Mouse (Mus musculus): Measurements from ENCODE around the gene Bax. TPM values are rescaled to one million over a fixed set of nuclear protein-coding genes. Genes with fewer than 3 reads are reported as not detected.

Bax gene
- total and polyA plus RNA-seq, 3 experiments: 87.2 to 342 (median 93.1) TPM

GRCm38 (mm10) chr7:45434203-45435015 lies 32.3 kb downstream of the Bax start, which contains the start of gene Gys1:
TSS of gene Gys1 (plus strand) at chr7:45434844.
- TF ChIP-seq CTCF (IDR thresholded peaks at IDR 0.05; ENCODE audit: low read depth, low read length) (peak; percentile 87), GATA2 (IDR thresholded peaks at IDR 0.05; ENCODE audit: borderline replicate concordance, low read depth, low read length) (no peak)
- ATAC-seq (ENCODE audit: extremely low read depth, insufficient number of reproducible peaks, low FRiP score, poor library complexity, severe bottlenecking): peak; percentile 93
- Histone ChIP-seq H3K27me3 (ENCODE audit: insufficient read depth, low read length) (no peaks in the 10 kb centered on the region), H3K36me3 (replicated peaks) (peaks cover 72% of the 10 kb centered on the region), H3K4me1 (ENCODE audit: insufficient read depth, low read depth, low read length) (peaks cover 77% of the 10 kb centered on the region), H3K4me3 (ENCODE audit: low read depth, low read length) (peak within 1 kb of the TSS; percentile 73), H3K9me3 (replicated peaks) (no peaks in the 10 kb centered on the region)
- DNase-seq (ENCODE audit: low spot score): peak; percentile 95

DNA sequence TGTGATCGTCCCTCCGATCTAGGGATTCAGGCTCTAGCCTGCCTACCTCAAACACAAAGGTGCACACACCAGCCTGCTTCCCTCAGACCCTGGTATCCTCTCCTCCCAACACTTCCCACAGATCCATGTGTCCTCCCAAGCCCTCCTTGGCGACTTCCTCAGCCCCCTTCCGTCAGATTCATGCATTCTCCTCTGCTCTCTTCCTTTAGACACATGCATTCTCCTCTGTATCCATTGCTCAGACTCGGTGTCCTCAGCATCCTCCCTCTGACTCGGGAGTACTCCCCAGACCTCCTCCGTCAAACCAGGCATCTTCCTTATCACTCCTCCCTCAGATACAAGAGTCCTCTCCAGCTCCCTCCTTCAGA lies 32.9 kb downstream of the Bax start:
- H3K4me1 ChIP-seq (ENCODE audit: insufficient read depth, low read depth, low read length): peaks cover 81% of the 10 kb centered on the region
- TF ChIP-seq CTCF (IDR thresholded peaks at IDR 0.05; ENCODE audit: low read depth, low read length): no peak
- no peak for TF ChIP-seq GATA2 (IDR thresholded peaks at IDR 0.05; ENCODE audit: borderline replicate concordance, low read depth, low read length)
- TF ChIP-seq TAL1 (conservative IDR thresholded peaks at IDR 0.05; ENCODE audit: low read depth, low read length): no peak
- TF ChIP-seq POLR2AphosphoS5 (IDR thresholded peaks at IDR 0.05; ENCODE audit: insufficient replicate concordance, low read depth, low read length): no peak
- no peak for TF ChIP-seq GATA1 (IDR thresholded peaks at IDR 0.05; ENCODE audit: borderline replicate concordance, low read length)
- peak overlapping the region; percentile 73 for H3K4me3 ChIP-seq (ENCODE audit: low read depth, low read length)
- DNase-seq (ENCODE audit: low spot score): no peak
- H3K36me3 ChIP-seq (replicated peaks): peaks cover 74% of the 10 kb centered on the region
- no peaks in the 10 kb centered on the region for H3K9me3 ChIP-seq (replicated peaks)
- ATAC-seq (ENCODE audit: extremely low read depth, insufficient number of reproducible peaks, low FRiP score, poor library complexity, severe bottlenecking): no peak
- no peaks in the 10 kb centered on the region for H3K27me3 ChIP-seq (ENCODE audit: insufficient read depth, low read length)

GRCm38 (mm10) chr7:45426556-45426955 lies 40.1 kb downstream of the Bax start:
- H3K4me1 ChIP-seq (ENCODE audit: insufficient read depth, low read depth, low read length): peaks cover 57% of the 10 kb centered on the region
- TF ChIP-seq CTCF (IDR thresholded peaks at IDR 0.05; ENCODE audit: low read depth, low read length) (no peak), TAL1 (conservative IDR thresholded peaks at IDR 0.05; ENCODE audit: low read depth, low read length) (no peak), POLR2AphosphoS5 (IDR thresholded peaks at IDR 0.05; ENCODE audit: insufficient replicate concordance, low read depth, low read length) (no peak), GATA2 (IDR thresholded peaks at IDR 0.05; ENCODE audit: borderline replicate concordance, low read depth, low read length) (no peak), GATA1 (IDR thresholded peaks at IDR 0.05; ENCODE audit: borderline replicate concordance, low read length) (no peak)
- DNase-seq (ENCODE audit: low spot score) (no peak), ATAC-seq (ENCODE audit: extremely low read depth, insufficient number of reproducible peaks, low FRiP score, poor library complexity, severe bottlenecking) (no peak)
- H3K9me3 ChIP-seq (replicated peaks): no peaks in the 10 kb centered on the region
- peaks cover 99% of the 10 kb centered on the region for H3K36me3 ChIP-seq (replicated peaks)
- no peaks in the 10 kb centered on the region for H3K27me3 ChIP-seq (ENCODE audit: insufficient read depth, low read length)
- H3K4me3 ChIP-seq (ENCODE audit: low read depth, low read length): no peak overlapping the region

GRCm38 (mm10) chr7:45421194-45421593 lies 45.5 kb downstream of the Bax start:
- TF ChIP-seq CTCF (IDR thresholded peaks at IDR 0.05; ENCODE audit: low read depth, low read length) (no peak), GATA2 (IDR thresholded peaks at IDR 0.05; ENCODE audit: borderline replicate concordance, low read depth, low read length) (no peak)
- Histone ChIP-seq H3K4me1 (ENCODE audit: insufficient read depth, low read depth, low read length) (peaks cover 36% of the 10 kb centered on the region), H3K27me3 (ENCODE audit: insufficient read depth, low read length) (peaks cover 23% of the 10 kb centered on the region), H3K4me3 (ENCODE audit: low read depth, low read length) (no peak overlapping the region), H3K9me3 (replicated peaks) (no peaks in the 10 kb centered on the region), H3K36me3 (replicated peaks) (peaks cover 69% of the 10 kb centered on the region)
- no peak for DNase-seq (ENCODE audit: low spot score)
- no peak for ATAC-seq (ENCODE audit: extremely low read depth, insufficient number of reproducible peaks, low FRiP score, poor library complexity, severe bottlenecking)

DNA sequence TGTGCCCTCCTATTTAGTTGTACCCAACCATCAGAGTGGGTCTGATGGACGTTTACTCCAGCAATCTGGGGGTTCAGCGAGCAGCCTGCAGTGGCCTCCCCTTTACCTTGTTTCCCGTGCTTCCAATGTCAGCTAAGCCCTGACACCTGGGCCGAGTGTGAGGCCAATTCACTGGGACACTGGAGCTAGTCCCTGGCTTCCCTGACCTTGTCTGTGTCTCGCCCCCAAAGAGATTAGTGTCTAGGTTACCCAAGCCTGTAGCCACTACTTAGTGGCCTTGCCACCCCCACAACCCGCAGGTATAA lies 46.1 kb downstream of the Bax start, which contains the start of gene Lhb:
Gene Lhb, plus strand, starts transcription at position 206 of the 305 bp plus-strand sequence.
- no peak within 1 kb of the TSS for H3K4me3 ChIP-seq (ENCODE audit: low read depth, low read length)
- TF ChIP-seq GATA2 (IDR thresholded peaks at IDR 0.05; ENCODE audit: borderline replicate concordance, low read depth, low read length) (no peak), POLR2AphosphoS5 (IDR thresholded peaks at IDR 0.05; ENCODE audit: insufficient replicate concordance, low read depth, low read length) (no peak), TAL1 (conservative IDR thresholded peaks at IDR 0.05; ENCODE audit: low read depth, low read length) (no peak), GATA1 (IDR thresholded peaks at IDR 0.05; ENCODE audit: borderline replicate concordance, low read length) (no peak), CTCF (IDR thresholded peaks at IDR 0.05; ENCODE audit: low read depth, low read length) (no peak)
- H3K27me3 ChIP-seq (ENCODE audit: insufficient read depth, low read length): peaks cover 29% of the 10 kb centered on the region
- DNase-seq (ENCODE audit: low spot score) (no peak), ATAC-seq (ENCODE audit: extremely low read depth, insufficient number of reproducible peaks, low FRiP score, poor library complexity, severe bottlenecking) (no peak)
- peaks cover 40% of the 10 kb centered on the region for H3K4me1 ChIP-seq (ENCODE audit: insufficient read depth, low read depth, low read length)
- peaks cover 63% of the 10 kb centered on the region for H3K36me3 ChIP-seq (replicated peaks)
- H3K9me3 ChIP-seq (replicated peaks): no peaks in the 10 kb centered on the region

DNA sequence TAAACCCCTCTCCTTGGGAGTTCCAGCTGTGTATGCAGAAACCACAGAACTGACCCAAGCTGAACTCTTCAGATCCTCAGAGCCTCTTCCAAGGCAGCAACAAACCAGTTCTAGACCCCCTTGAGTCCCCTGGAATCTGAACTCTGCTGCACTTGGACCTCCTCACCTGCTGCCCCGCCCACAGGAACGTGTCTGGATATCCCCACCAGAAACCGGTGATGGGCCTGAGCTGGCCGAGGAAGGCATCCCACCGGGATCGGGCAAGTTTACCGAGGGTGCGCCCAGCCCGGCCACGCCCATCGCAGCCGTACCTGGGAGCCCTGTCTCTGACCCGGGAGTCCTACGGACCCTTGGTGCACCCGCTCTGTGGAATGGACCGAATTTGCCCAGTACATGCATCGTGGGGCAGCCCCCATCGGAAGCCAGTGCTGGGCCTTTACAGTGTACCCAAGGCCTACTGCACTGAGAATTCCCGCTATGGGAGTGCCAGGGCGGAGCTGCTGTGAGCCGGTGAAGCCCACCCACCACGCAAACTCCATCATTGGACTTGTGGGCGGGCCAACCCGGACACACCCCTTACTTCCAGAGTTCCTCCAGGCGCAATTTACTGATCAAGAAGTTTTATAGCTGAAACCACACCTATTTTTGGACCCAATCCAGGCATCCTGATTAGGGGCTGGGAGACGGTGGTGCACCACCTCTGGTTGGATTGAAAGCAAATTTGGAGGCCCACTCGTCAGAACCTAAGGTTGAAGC lies 46.7 kb downstream of the Bax start:
- Histone ChIP-seq H3K36me3 (replicated peaks) (peaks cover 58% of the 10 kb centered on the region), H3K27me3 (ENCODE audit: insufficient read depth, low read length) (peaks cover 35% of the 10 kb centered on the region), H3K4me1 (ENCODE audit: insufficient read depth, low read depth, low read length) (peaks cover 44% of the 10 kb centered on the region), H3K9me3 (replicated peaks) (no peaks in the 10 kb centered on the region), H3K4me3 (ENCODE audit: low read depth, low read length) (no peak overlapping the region)
- ATAC-seq (ENCODE audit: extremely low read depth, insufficient number of reproducible peaks, low FRiP score, poor library complexity, severe bottlenecking): no peak
- no peak for DNase-seq (ENCODE audit: low spot score)
- TF ChIP-seq TAL1 (conservative IDR thresholded peaks at IDR 0.05; ENCODE audit: low read depth, low read length) (no peak), POLR2AphosphoS5 (IDR thresholded peaks at IDR 0.05; ENCODE audit: insufficient replicate concordance, low read depth, low read length) (peak; percentile 23; the same call in 1 of the 2 replicates)
